Mouse (Mus musculus) kidney, adult 2 months (tissue): ENCODE data around the gene Casq2. TPM values are rescaled to one million over a fixed set of nuclear protein-coding genes. Genes with fewer than 3 reads are reported as not detected.

ENCODE experiments used
- DNase-seq: peaks from one replicate; pipeline ENCODE4 v3.0.0; 2021
- H3K27ac ChIP-seq: fragments of 200-500 bp; 2 replicates; pipeline ENCODE4 v1.5.1; 2012; ENCODE audit warnings: low read depth, low read length, control low read depth, inconsistent platforms; ENCODE audit not compliant: insufficient read depth
- H3K27me3 ChIP-seq: fragments of 200-500 bp; replicated peaks from 2 replicates; pipeline ENCODE4 v1.6.1; 2012; ENCODE audit warnings: mild to moderate bottlenecking, moderate library complexity, low read length, inconsistent platforms; ENCODE audit not compliant: control insufficient read depth, insufficient read depth
- H3K36me3 ChIP-seq: fragments of 200-500 bp; 2 replicates; pipeline ENCODE4 v1.6.1; 2012; ENCODE audit warnings: mild to moderate bottlenecking, moderate library complexity, low read length, inconsistent platforms; ENCODE audit not compliant: control insufficient read depth, insufficient read depth
- H3K4me1 ChIP-seq: fragments of 200-500 bp; 2 replicates; pipeline ENCODE4 v1.6.1; 2011; ENCODE audit warnings: low read length; ENCODE audit not compliant: control insufficient read depth, insufficient read depth
- H3K4me3 ChIP-seq: fragments of 200-500 bp; 2 replicates; pipeline ENCODE4 v1.5.1; 2011; ENCODE audit warnings: mild to moderate bottlenecking, low read depth, low read length, control low read depth; ENCODE audit not compliant: insufficient read depth
- CTCF ChIP-seq: fragments of 200-500 bp; conservative IDR thresholded peaks from 2 replicates; pipeline ENCODE4 v1.5.1; 2011; ENCODE audit warnings: low read depth, mild to moderate bottlenecking, control low read depth, low read length, moderate library complexity, mixed read lengths; ENCODE audit not compliant: insufficient read depth, insufficient read length
- POLR2A ChIP-seq: fragments of 200-500 bp; IDR thresholded peaks from one replicate; pipeline ENCODE4 v1.6.1; 2011; ENCODE audit warnings: low read depth, low read length, control low read depth
- WGBS: fragments of 180-500 bp; shearing (Covaris S2); methylation state at CpG from one replicate; pipeline ENCODE4 v1.1.7; 2018; 5-methylcytosine and 5-hydroxymethylcytosine counted together
- polyA plus RNA-seq: library from polyadenylated mRNA; depleted of rRNA; stranded (reverse); fragments of >200 nt; gene quantifications from 2 replicates; pipeline ENCODE4 v1.2.3, GENCODE M21; 2012

Gene Casq2
- polyA plus RNA-seq, 1 experiment = 2.1 TPM

- H3K4me3 ChIP-seq = no peak overlapping the region
- no peaks in the 10 kb centered on the region for H3K4me1 ChIP-seq
- no peak for TF ChIP-seq POLR2A
- TF ChIP-seq CTCF = no peak
- WGBS = 96% methylated on average over 4 of the region's 4 CpGs
- H3K27me3 ChIP-seq = no peaks in the 10 kb centered on the region
- no peaks in the 10 kb centered on the region for H3K36me3 ChIP-seq
- H3K27ac ChIP-seq = no peak overlapping the region
- no peak for DNase-seq
These were observed 58.2 kb downstream of the Casq2 start for GRCm38 (mm10) chr3:102144401-102144800.

GRCm38 (mm10) chr3:102145645-102146386 lies 59.6 kb downstream of the Casq2 start:
- H3K27ac ChIP-seq = no peak overlapping the region
- WGBS = 48% methylated on average over 6 of the region's 6 CpGs
- no peaks in the 10 kb centered on the region for H3K27me3 ChIP-seq
- H3K4me3 ChIP-seq = no peak overlapping the region
- no peaks in the 10 kb centered on the region for H3K4me1 ChIP-seq
- TF ChIP-seq CTCF (no peak), POLR2A (no peak)
- no peaks in the 10 kb centered on the region for H3K36me3 ChIP-seq
- DNase-seq = no peak

GRCm38 (mm10) chr3:102146428-102146827 lies 60.2 kb downstream of the Casq2 start:
- Histone ChIP-seq H3K36me3 (no peaks in the 10 kb centered on the region), H3K27me3 (no peaks in the 10 kb centered on the region), H3K4me1 (no peaks in the 10 kb centered on the region), H3K27ac (no peak overlapping the region), H3K4me3 (no peak overlapping the region)
- WGBS = 51% methylated on average over 6 of the region's 6 CpGs
- DNase-seq = no peak
- no peak for TF ChIP-seq CTCF

GRCm38 (mm10) chr3:102147189-102147588 lies 61.0 kb downstream of the Casq2 start:
- 65% methylated on average over 4 of the region's 4 CpGs for WGBS
- TF ChIP-seq POLR2A = no peak
- TF ChIP-seq CTCF = no peak
- Histone ChIP-seq H3K4me3 (no peak overlapping the region), H3K27ac (no peak overlapping the region), H3K36me3 (no peaks in the 10 kb centered on the region), H3K27me3 (no peaks in the 10 kb centered on the region), H3K4me1 (peaks cover 1% of the 10 kb centered on the region; the same call in 1 of the 2 replicates)
- no peak for DNase-seq

- Histone ChIP-seq H3K36me3 (no peaks in the 10 kb centered on the region), H3K27me3 (no peaks in the 10 kb centered on the region), H3K4me3 (no peak overlapping the region), H3K4me1 (peaks cover 16% of the 10 kb centered on the region), H3K27ac (no peak overlapping the region)
- no peak for DNase-seq
- WGBS = 33% methylated on average over 7 of the region's 7 CpGs
- TF ChIP-seq CTCF (no peak), POLR2A (no peak)
These were observed 63.7 kb downstream of the Casq2 start for GRCm38 (mm10) chr3:102149941-102150340.

GRCm38 (mm10) chr3:102151850-102152249 lies 65.6 kb downstream of the Casq2 start:
- H3K27ac ChIP-seq = peak overlapping the region; percentile 1; the same call in 1 of the 2 replicates
- 49% methylated on average over 4 of the region's 4 CpGs for WGBS

GRCm38 (mm10) chr3:102152471-102152870 lies 66.3 kb downstream of the Casq2 start:
- Histone ChIP-seq H3K36me3 (no peaks in the 10 kb centered on the region), H3K27me3 (no peaks in the 10 kb centered on the region), H3K4me1 (peaks cover 16% of the 10 kb centered on the region), H3K4me3 (no peak overlapping the region), H3K27ac (peak overlapping the region; percentile 90)
- TF ChIP-seq CTCF (no peak), POLR2A (no peak)
- DNase-seq = peak; percentile 64
- WGBS = 58% methylated on average over 4 of the region's 4 CpGs

More at GRCm38 (mm10) chr3:102151850-102152249, 65.6 kb downstream of the Casq2 start:
- TF ChIP-seq CTCF (no peak), POLR2A (no peak)
- Histone ChIP-seq H3K36me3 (no peaks in the 10 kb centered on the region), H3K27me3 (no peaks in the 10 kb centered on the region), H3K4me1 (peaks cover 16% of the 10 kb centered on the region), H3K4me3 (no peak overlapping the region)
- no peak for DNase-seq
